Mouse (Mus musculus): Measurements from ENCODE around the gene Tiam1. TPM values are rescaled to one million over a fixed set of nuclear protein-coding genes. Genes with fewer than 3 reads are reported as not detected.
"Not testable (repeated sequence)": the region's sequence is repeated elsewhere in the genome, so short reads cannot be mapped to it uniquely, and the experiment has no call there.

Tiam1 gene
- total and polyA plus RNA-seq, 2 experiments from 2014 or later, result 20.5 to 42.4 TPM

- TF ChIP-seq CTCF (IDR thresholded peaks at IDR 0.05; ENCODE audit: low read depth), result no peak
Observed at GRCm38 (mm10) chr16:90086111-90086510, 57.5 kb downstream of the Tiam1 start.

GRCm38 (mm10) chr16:90085580-90085979 is 58.0 kb downstream of the Tiam1 start:
- peak; percentile 47 for ATAC-seq
- no peak overlapping the region for H3K4me3 ChIP-seq (ENCODE audit: low read depth, low read length)
- DNase-seq, result no peak
- H3K4me2 ChIP-seq (ENCODE audit: low read depth), result no peak overlapping the region
- H3K9me3 ChIP-seq (ENCODE audit: low read length), result no peaks in the 10 kb centered on the region
- H3K9ac ChIP-seq, result no peak overlapping the region
- H3K27ac ChIP-seq (ENCODE audit: low read depth, low read length), result 0 out of 2 replicates have a peak overlapping the region, but pooled peaks have one; percentile 35
- H3K4me1 ChIP-seq (ENCODE audit: insufficient read depth), result peaks cover 17% of the 10 kb centered on the region; the same call in 1 of the 2 replicates
- WGBS, result 45% methylated on average over 14 of the region's 14 CpGs
- TF ChIP-seq CTCF (IDR thresholded peaks at IDR 0.05; ENCODE audit: low read depth), result no peak
- no peaks in the 10 kb centered on the region for H3K27me3 ChIP-seq (ENCODE audit: insufficient read depth, low read length)
- no peaks in the 10 kb centered on the region for H3K36me3 ChIP-seq (ENCODE audit: insufficient read depth)

More at GRCm38 (mm10) chr16:90086111-90086510, 57.5 kb downstream of the Tiam1 start:
- ATAC-seq (peak; percentile 68), DNase-seq (peak; percentile 51)
- Histone ChIP-seq H3K4me1 (ENCODE audit: insufficient read depth) (peaks cover 17% of the 10 kb centered on the region; the same call in 1 of the 2 replicates), H3K27me3 (ENCODE audit: insufficient read depth, low read length) (no peaks in the 10 kb centered on the region), H3K9ac (no peak overlapping the region), H3K36me3 (ENCODE audit: insufficient read depth) (no peaks in the 10 kb centered on the region), H3K9me3 (ENCODE audit: low read length) (no peaks in the 10 kb centered on the region), H3K4me3 (ENCODE audit: low read depth, low read length) (no peak overlapping the region), H3K27ac (ENCODE audit: low read depth, low read length) (no peak overlapping the region), H3K4me2 (ENCODE audit: low read depth) (no peak overlapping the region)
- 47% methylated on average over 6 of the region's 6 CpGs for WGBS

- H3K9ac ChIP-seq, result no peak overlapping the region
- WGBS, result 28% methylated on average over 1 of the region's 1 CpGs
- peaks cover 16% of the 10 kb centered on the region; the same call in 1 of the 2 replicates for H3K4me1 ChIP-seq (ENCODE audit: insufficient read depth)
- TF ChIP-seq CTCF (IDR thresholded peaks at IDR 0.05; ENCODE audit: low read depth), result no peak
- ATAC-seq (peak; percentile 46; the same call in 1 of the 2 replicates), DNase-seq (no peak)
- H3K9me3 ChIP-seq (ENCODE audit: low read length), result no peaks in the 10 kb centered on the region
- H3K36me3 ChIP-seq (ENCODE audit: insufficient read depth), result no peaks in the 10 kb centered on the region
- H3K27me3 ChIP-seq (ENCODE audit: insufficient read depth, low read length), result no peaks in the 10 kb centered on the region
- no peak overlapping the region for H3K27ac ChIP-seq (ENCODE audit: low read depth, low read length)
- H3K4me3 ChIP-seq (ENCODE audit: low read depth, low read length), result no peak overlapping the region
- H3K4me2 ChIP-seq (ENCODE audit: low read depth), result no peak overlapping the region
Observed at GRCm38 (mm10) chr16:90081125-90081524, 62.4 kb downstream of the Tiam1 start.

DNA sequence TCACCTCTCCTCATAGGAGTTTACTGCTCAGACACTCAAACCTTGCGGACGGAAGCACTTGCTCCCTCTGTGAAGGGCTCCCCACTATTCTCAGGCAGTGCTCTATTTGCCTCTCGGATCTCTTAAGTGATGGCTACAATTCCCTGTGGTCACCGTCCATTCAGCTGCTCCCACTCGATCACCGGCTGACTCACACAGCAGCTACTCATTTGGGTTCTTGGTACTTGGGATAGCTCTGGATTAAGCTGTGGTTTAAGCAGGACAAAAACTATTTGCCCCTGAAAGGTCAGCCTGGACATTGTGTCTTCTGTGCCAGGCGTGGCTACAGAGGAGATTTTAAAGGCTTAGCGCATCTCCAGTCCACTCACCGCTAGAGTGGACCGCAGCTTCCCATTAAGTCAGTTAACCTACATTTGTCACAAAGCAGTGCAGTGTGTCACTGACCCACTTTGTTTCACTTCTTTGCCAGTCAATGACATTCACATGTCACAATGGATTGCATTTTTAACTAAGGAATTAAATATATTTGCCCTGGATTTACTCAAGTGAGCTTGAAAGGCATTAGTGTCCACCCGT is 64.7 kb downstream of the Tiam1 start:
- Histone ChIP-seq H3K4me2 (ENCODE audit: low read depth) (no peak overlapping the region), H3K9me3 (ENCODE audit: low read length) (no peaks in the 10 kb centered on the region), H3K9ac (no peak overlapping the region), H3K4me1 (ENCODE audit: insufficient read depth) (0 out of 2 replicates have a peak, but pooled peaks cover 9% of the 10 kb centered on the region), H3K27ac (ENCODE audit: low read depth, low read length) (no peak overlapping the region), H3K4me3 (ENCODE audit: low read depth, low read length) (no peak overlapping the region), H3K36me3 (ENCODE audit: insufficient read depth) (no peaks in the 10 kb centered on the region), H3K27me3 (ENCODE audit: insufficient read depth, low read length) (no peaks in the 10 kb centered on the region)
- DNase-seq, result no peak
- no peak for TF ChIP-seq CTCF (IDR thresholded peaks at IDR 0.05; ENCODE audit: low read depth)
- no peak for ATAC-seq
- WGBS, result 73% methylated on average over 11 of the region's 11 CpGs

DNA sequence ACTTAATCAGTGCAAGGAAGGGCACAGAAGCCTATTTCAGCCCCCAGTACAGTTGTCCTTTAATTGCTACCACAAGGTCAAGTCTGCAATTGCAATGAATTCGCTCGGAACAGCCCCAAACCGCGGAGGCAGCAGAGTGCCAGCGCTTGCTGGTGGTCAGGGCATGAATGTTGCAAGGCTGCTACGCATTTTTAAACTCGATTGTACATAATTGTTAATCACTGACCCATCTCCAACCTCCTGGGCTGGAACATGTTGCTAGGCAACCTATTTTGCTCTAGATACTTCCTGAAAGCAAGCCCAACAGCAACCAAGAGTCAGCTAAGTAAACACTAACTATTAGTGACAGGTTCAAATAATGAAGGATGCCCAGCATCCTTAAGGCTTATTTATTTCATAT is 70.1 kb downstream of the Tiam1 start:
- Histone ChIP-seq H3K4me3 (ENCODE audit: low read depth, low read length) (no peak overlapping the region), H3K4me1 (ENCODE audit: insufficient read depth) (peaks cover 23% of the 10 kb centered on the region), H3K9ac (no peak overlapping the region), H3K4me2 (ENCODE audit: low read depth) (0 out of 2 replicates have a peak overlapping the region, but pooled peaks have one; percentile 11), H3K36me3 (ENCODE audit: insufficient read depth) (no peaks in the 10 kb centered on the region), H3K27ac (ENCODE audit: low read depth, low read length) (no peak overlapping the region), H3K9me3 (ENCODE audit: low read length) (no peaks in the 10 kb centered on the region), H3K27me3 (ENCODE audit: insufficient read depth, low read length) (no peaks in the 10 kb centered on the region)
- DNase-seq (no peak), ATAC-seq (no peak)
- WGBS, result 26% methylated on average over 7 of the region's 7 CpGs
- TF ChIP-seq CTCF (IDR thresholded peaks at IDR 0.05; ENCODE audit: low read depth), result peak; percentile 22; the same call in 1 of the 2 replicates

- DNase-seq (peak; percentile 74), ATAC-seq (peak; percentile 50)
- H3K4me2 ChIP-seq (ENCODE audit: low read depth), result peak overlapping the region; percentile 11
- no peaks in the 10 kb centered on the region for H3K27me3 ChIP-seq (ENCODE audit: insufficient read depth, low read length)
- no peak overlapping the region for H3K9ac ChIP-seq
- peaks cover 23% of the 10 kb centered on the region for H3K4me1 ChIP-seq (ENCODE audit: insufficient read depth)
- 8% methylated on average over 15 of the region's 15 CpGs for WGBS
- no peak overlapping the region for H3K4me3 ChIP-seq (ENCODE audit: low read depth, low read length)
- 0 out of 2 replicates have a peak overlapping the region, but pooled peaks have one; percentile 41 for H3K27ac ChIP-seq (ENCODE audit: low read depth, low read length)
- no peak for TF ChIP-seq CTCF (IDR thresholded peaks at IDR 0.05; ENCODE audit: low read depth)
- no peaks in the 10 kb centered on the region for H3K9me3 ChIP-seq (ENCODE audit: low read length)
- no peaks in the 10 kb centered on the region for H3K36me3 ChIP-seq (ENCODE audit: insufficient read depth)
Observed at GRCm38 (mm10) chr16:90072651-90073050, 70.9 kb downstream of the Tiam1 start.

- H3K4me3 ChIP-seq (ENCODE audit: low read depth, low read length); H3K9ac ChIP-seq; H3K36me3 ChIP-seq (ENCODE audit: insufficient read depth); H3K4me2 ChIP-seq (ENCODE audit: low read depth); H3K27ac ChIP-seq (ENCODE audit: low read depth, low read length); DNase-seq; H3K9me3 ChIP-seq (ENCODE audit: low read length); H3K27me3 ChIP-seq (ENCODE audit: insufficient read depth, low read length): not testable (repeated sequence)
- peak; percentile 37; the same call in 1 of the 2 replicates for ATAC-seq
- H3K4me1 ChIP-seq (ENCODE audit: insufficient read depth), result peaks cover 23% of the 10 kb centered on the region
Observed at GRCm38 (mm10) chr16:90071125-90071524, 72.4 kb downstream of the Tiam1 start.
